Mouse (Mus musculus) cerebellum, adult 9-11 months (tissue): ENCODE measurements around the gene Poc5.

Experiments used
- DNase-seq: peaks from one replicate; pipeline ENCODE4 v3.0.0; 2022

Gene Poc5

GRCm38 (mm10) chr13:96388042-96388888 lies at the start of gene Poc5:
Gene Poc5 (plus strand): TSS chr13:96388294.
- DNase-seq, result peak; percentile 99

DNA sequence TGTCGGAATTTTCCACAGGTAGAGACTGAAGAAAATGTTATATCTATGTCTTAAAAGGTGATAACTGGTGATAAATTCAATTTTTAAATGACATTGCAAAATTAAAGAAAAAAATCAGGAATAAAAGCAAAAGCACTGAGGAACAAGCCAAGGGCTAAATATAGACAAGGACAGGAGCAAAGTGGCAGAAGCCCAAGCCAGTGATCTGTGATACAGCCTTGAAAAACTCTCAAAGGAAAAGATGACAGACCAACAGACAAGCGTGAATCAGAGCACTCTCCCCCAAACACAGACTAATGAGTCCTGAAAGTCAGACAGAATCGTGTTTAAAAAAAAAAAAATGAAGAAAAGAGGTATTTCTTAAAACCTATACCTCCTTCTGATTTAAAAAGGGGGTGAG lies 46.6 kb upstream of the Poc5 start:
- no peak for DNase-seq

GRCm38 (mm10) chr13:96344778-96345177 lies 43.3 kb upstream of the Poc5 start:
- DNase-seq, result no peak

- DNase-seq, result no peak
Observed at GRCm38 (mm10) chr13:96346581-96346980, 41.5 kb upstream of the Poc5 start.

- no peak for DNase-seq
Observed at GRCm38 (mm10) chr13:96350207-96350606, 37.9 kb upstream of the Poc5 start.

DNA sequence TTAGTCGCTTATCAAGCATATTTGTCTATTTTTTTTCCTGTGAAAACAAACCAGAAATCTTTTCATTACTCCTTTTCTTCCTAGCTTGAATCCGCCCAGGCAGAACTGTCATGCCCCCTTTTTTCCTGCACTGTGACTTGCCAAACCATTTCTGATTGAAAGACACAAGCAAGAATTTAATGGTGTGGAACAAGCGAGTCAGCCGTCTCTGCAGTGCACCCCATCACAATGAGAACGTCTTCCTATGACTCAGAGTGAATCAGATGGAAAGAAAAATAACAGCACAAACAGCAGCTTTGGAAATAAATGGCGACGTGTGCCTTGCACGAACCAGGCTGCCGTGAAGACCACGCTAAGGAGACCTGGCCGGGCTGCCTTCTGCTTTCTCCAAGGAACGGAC lies 36.8 kb upstream of the Poc5 start:
- no peak for DNase-seq

- DNase-seq, result no peak
Observed at GRCm38 (mm10) chr13:96375519-96375918, 12.6 kb upstream of the Poc5 start.

DNA sequence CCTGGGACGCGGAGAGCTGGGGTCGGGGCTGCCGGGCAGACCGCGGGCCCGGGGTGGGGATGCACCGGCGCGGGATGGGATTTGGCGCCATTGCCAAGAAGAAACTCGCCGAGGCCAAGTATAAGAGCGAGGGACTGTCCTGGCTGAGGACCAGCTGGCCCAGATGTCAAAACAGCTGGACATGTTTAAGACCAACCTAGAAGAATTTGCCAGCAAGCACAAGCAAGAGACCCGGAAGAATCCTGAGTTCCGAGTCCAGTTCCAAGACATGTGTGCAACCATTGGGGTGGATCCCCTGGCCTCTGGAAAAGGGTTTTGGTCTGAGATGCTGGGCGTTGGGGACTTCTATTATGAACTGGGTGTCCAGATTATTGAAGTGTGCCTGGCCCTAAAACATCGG lies 11.2 kb upstream of the Poc5 start:
- DNase-seq, result no peak

DNA sequence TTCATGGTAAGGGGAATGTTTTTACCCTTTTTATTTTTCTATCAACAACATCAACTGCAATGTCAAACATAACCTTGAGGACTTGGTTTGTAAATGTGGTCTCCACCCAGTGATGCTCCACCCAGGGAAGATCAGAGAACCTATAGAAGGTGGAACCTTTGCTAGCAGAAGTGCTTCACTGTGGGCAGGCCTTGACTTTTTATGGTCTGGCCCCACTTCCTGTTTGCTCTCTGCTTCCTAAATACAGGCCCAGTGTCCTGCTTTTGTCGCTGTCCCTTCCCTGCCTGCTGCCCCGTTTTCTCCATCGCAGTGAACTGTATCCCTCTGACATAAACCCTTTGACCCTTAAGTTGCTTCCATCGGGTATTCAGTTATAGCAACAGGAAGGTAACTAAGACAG lies 10.2 kb upstream of the Poc5 start:
- DNase-seq, result no peak

GRCm38 (mm10) chr13:96389301-96389700 lies 1.2 kb downstream of the Poc5 start:
- no peak for DNase-seq

DNA sequence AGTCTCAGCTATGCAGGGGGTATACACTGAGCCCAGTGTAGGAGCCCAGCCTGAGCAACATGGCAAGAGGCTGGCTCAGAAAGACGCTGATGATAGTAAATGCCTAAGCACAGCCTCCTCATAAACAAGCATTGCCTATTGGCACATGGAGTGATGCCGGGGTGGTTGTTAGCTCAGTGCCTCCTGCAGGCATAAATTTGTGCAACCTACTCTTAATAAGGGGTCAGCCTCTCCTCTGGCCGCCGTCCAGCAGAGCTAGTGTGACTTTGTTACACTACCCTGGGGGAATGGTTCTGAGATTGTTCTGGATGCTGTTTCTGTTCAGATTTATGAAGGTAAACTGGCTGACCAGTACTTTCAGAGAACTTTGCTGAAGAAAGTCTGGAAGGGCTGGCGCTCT lies 13.2 kb downstream of the Poc5 start:
- DNase-seq, result no peak

- DNase-seq, result no peak
Observed at GRCm38 (mm10) chr13:96405518-96405917, 17.4 kb downstream of the Poc5 start.

DNA sequence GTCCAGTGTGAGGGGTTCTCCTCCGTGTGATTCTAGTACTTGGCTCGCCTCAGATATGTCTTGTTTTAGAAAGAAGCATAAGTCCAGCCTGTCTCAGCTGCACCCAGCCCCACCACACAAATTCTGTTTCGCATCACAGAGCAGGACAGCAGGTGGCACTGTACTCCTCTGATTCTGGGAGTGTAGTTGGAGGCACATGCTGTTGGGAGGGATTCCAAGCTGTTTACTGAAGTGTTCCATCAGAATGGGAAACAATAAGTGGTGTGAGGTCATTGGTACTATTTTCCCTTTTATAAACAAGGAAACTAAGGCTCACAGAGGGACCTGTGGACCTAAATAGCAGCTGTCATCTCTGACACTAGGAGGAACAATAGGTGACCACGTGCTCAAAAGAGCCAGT lies 18.9 kb downstream of the Poc5 start:
- DNase-seq, result no peak

- DNase-seq, result no peak
Observed at GRCm38 (mm10) chr13:96408786-96409185, 20.7 kb downstream of the Poc5 start.

GRCm38 (mm10) chr13:96414384-96414783 lies 26.3 kb downstream of the Poc5 start:
- DNase-seq, result no peak

- no peak for DNase-seq
Observed at GRCm38 (mm10) chr13:96416380-96416779, 28.3 kb downstream of the Poc5 start.

GRCm38 (mm10) chr13:96417261-96417813 lies 29.2 kb downstream of the Poc5 start:
- DNase-seq, result no peak

DNA sequence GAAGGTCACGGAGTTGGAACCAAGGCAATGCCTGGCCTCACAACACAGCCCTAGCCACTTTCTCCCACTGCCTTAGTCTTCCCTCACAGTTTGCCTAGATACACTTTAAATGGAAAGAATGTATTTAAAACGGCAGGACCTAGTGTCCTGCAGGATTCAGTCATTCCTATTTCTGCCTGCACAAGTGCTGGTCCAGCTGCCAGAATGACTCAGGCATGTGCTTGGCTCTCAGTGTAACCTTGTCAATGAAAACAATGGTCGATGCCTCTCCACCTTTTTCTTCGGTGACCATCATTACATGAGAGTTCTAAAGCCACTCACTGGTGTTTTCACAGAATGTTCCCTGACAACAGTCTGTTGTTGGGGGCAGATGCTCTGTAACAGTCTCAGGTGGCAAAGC lies 30.4 kb downstream of the Poc5 start:
- DNase-seq, result no peak

DNA sequence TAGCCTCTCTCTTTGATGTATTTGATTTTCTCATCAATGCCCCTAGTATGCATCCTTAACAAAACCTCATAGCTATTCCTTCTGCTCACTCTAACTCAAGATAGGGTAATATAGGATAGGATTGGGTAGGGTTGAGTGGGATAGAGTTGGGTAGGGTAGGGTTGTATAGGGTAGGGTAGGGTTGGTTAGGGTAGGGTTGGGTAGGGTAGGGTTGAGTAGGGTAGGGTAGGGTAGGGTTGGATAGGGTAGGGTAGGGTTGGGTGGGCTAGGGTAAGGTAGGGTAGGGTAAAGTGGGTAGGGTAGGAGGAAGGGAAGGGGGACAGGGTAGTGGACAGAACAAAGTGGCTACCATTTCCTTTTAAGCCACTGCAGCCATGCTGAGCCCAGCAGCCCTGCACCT lies 33.1 kb downstream of the Poc5 start:
- DNase-seq, result no peak

- DNase-seq, result no peak
Observed at GRCm38 (mm10) chr13:96424496-96425274, 36.6 kb downstream of the Poc5 start.

DNA sequence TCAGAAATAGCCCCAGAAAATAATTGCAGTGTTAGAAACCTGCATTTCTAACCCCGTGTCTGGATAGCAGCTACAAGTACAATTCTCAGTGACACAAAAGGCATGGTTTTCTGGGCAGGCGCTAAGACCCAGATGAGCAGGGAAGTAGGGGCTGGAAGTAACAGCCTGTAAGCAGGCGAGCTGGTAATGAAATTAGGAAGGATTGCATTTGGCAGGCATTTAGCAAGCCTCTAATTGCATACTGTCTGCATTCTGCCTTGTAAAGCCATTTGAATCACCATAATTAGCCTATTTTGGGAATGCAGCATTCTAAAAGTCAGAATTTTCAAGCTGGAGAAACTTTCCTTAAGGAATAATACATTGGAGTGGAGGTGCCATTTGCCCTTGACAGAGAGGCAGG lies 38.0 kb downstream of the Poc5 start:
- no peak for DNase-seq

DNA sequence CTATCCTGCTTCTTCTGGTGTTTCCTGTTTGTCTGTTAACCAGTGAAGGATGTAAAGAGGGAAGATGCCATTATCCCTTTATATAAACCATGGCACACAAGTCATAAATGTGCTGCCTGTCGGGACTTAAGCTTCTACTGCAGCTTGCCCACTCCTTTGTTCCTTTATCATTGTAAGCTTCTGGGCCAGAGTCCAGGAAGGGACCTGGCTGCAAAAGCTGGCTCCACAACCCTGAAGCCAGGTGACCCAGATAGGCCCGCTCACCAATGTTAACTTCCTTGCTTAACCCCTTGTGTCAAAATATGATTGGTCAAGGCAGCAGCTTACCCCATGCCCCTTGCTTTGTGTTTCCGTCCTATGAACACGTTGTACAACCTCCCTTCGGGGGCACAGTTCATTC lies 40.4 kb downstream of the Poc5 start:
- DNase-seq, result no peak

DNA sequence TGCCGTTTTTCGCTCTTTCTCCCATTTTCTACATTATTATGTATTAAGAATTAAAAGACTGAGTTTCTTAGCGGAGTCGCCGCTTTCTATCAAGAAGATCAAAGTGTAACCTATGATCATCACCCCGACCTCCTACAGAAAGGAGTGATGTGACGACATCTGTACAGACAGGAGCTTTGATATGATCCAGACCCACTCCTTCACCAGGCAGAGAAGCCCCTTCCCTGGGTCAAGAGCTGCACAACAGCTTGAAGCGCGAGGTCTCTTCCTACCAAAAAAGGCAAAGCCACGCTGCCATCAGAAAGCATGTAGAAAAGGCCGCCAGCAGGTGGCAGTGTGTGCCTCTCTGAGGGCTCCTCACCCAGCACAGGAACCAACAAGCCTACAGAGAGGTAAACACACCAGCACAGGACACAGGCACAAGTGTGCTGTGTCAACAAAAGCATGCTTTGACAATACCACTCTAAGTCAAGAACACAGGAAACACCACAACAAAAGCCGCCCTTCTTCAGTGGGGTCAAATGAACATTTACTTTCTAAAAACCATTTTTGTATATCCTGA lies 43.6 kb downstream of the Poc5 start:
- DNase-seq, result peak; percentile 70

DNA sequence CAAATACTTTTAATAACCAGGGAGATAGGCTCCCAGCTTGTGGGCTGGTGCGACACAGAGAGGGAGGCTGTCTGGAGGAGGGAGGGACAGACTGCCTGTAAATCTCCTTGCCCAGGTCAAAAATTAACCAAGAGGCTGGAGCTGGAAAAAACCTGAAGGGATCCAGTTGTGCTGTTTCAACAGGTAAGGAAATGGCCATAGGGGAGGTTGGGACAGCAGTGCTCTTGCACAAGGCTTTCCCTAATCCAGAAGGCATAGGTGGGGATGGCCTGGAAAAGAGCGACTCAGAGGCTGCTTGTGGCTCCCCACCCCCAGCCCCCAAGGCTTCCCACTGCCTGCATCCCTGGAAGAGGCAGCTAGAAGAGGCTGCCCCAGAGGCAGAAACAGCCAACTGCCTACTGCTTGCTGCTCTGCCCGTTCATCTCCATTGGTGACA lies 44.3 kb downstream of the Poc5 start:
- DNase-seq, result no peak
